Mouse (Mus musculus) 3134 (cell line): ENCODE data around the gene Lingo2.
"Not testable (repeated sequence)": the region's sequence is repeated elsewhere in the genome, so short reads cannot be mapped to it uniquely, and the experiment has no call there.

Experiments used
- DNase-seq: peaks from one replicate; pipeline ENCODE4 v3.0.0-alpha.2; 2011; ENCODE audit warnings: low spot score; ENCODE audit not compliant: insufficient read length; ENCODE audit errors: extremely low read depth

Gene Lingo2

DNA sequence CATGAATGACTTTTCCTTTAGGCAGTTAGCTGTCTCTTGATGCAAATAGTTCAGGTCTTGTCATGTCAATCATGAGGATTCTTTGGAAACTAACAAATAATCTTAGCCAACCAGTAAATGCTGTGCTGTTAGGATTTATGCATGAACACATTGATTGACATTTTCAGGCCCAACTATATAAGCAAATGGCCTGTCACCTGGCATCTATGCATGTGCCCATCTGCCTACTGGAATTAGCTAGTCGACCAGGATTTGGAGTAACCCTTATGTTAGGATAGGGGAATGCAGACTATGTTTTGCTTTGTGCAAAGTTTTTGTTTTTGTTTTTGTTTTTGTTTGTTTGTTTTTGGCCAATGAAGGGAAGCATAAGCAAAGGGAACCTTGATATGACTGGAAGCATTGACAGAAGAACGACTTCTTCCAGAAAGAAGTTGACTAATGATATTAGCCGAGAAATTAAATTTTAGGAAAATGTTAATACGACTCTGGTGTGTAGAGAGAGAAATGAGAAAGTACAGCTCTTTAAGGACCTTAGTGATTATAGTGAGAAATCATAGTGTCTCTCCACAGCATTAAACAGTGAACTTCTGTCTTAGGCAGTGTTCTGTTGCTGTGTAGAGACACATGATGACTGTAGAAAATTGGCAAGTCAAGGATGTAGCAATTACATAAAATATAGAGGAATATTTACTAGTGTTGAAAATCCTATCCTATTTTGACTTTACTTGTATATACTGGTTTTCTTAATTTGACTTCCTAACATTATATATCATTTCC is 1257.0 kb downstream of the Lingo2 start:
- no peak for DNase-seq

DNA sequence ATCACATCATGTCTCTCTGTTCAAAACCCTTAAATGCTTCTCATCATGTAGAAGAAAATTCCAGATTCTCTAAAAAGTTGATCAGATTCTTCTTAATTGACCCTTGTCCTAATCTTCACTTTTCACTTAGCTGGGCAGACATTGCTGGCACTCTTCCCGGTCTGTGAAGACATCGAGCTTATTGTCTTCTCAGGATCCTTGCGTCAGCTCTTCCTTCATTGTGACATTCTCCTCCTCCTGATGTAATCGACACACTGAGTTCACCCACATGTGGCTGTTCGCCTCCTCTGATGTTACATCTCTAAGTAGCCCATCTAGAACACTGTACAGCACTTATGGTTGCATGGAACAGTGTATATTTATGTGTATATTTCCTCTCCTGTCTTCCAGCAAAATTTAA is 1261.0 kb downstream of the Lingo2 start:
- DNase-seq = no peak

DNA sequence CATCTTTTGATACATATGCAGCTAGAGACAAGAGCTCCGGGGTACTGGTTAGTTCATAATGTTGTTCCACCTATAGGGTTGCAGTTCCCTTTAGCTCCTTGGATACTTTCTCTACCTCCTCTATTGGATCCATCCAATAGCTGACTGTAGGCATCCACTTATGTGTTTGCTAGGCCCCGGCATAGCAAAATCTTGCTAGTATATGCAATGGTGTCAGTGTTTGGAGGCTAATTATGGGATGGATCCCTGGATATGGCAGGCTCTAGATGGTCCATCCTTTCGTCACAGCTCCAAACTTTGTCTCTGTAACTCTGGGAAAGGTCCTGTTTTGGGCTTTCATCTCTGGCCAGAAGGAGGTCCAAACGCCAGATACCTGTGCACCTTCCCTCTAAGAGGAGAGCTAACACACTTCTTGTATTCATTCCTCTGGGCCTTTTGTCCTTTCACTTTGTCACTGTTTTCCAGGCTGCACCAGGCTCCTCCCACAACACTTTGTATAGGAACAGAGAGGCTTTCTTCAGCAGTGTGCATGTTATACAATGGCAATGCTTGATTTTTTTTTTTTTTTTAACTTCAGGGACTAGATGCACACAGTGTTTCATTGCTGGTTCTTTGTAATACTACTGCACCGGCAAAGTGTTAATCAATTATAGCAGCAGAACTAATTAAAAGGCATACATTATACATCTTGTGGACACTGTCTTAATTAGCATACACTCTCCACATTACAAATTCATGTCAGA is 1262.9 kb downstream of the Lingo2 start:
- DNase-seq = not testable (repeated sequence)
